Mouse (Mus musculus) stomach, postnatal 0 days (tissue): ENCODE results near the gene Borcs5. TPM values are rescaled to one million over a fixed set of nuclear protein-coding genes. Genes with fewer than 3 reads are reported as not detected.

ENCODE experiments used
- ATAC-seq: fragments of 200-750 bp; cut with Nextera tagmentation; 2 replicates; pipeline ENCODE4 v1.8.0; 2017; ENCODE audit not compliant: low FRiP score, low TSS enrichment
- DNase-seq: peaks from one replicate; pipeline ENCODE4 v3.0.0-alpha.2; 2016; ENCODE audit warnings: low spot score
- H3K27ac ChIP-seq: fragments of 300-500 bp; sonication (generic); replicated peaks from 2 replicates; pipeline ENCODE4 v1.5.1; 2014; ENCODE audit warnings: mild to moderate bottlenecking, control low read depth
- H3K27me3 ChIP-seq: fragments of 300-500 bp; sonication (generic); 2 replicates; pipeline ENCODE4 v1.6.1; 2014; ENCODE audit warnings: low read length; ENCODE audit not compliant: control insufficient read depth, insufficient read depth
- H3K36me3 ChIP-seq: fragments of 300-500 bp; sonication (generic); 2 replicates; pipeline ENCODE4 v1.6.1; 2014; ENCODE audit warnings: low read length, mixed read lengths; ENCODE audit not compliant: control insufficient read depth, insufficient read depth
- H3K4me1 ChIP-seq: fragments of 300-500 bp; sonication (generic); replicated peaks from 2 replicates; pipeline ENCODE4 v1.6.1; 2014; ENCODE audit warnings: antibody characterized with exemption; ENCODE audit not compliant: control insufficient read depth, insufficient read depth
- H3K4me2 ChIP-seq: fragments of 300-500 bp; sonication (generic); replicated peaks from 2 replicates; pipeline ENCODE4 v1.6.1; 2014; ENCODE audit warnings: low read depth, mild to moderate bottlenecking, control low read depth, moderate library complexity
- H3K4me3 ChIP-seq: fragments of 300-500 bp; sonication (generic); 2 replicates; pipeline ENCODE4 v1.5.1; 2014; ENCODE audit warnings: low read depth, low read length, control low read depth
- H3K9ac ChIP-seq: fragments of 300-500 bp; sonication (generic); 2 replicates; pipeline ENCODE4 v1.6.1; 2014; ENCODE audit warnings: mild to moderate bottlenecking, low read length, control low read depth, mixed read lengths
- H3K9me3 ChIP-seq: fragments of 300-500 bp; sonication (generic); 2 replicates; pipeline ENCODE4 v1.6.1; 2016; ENCODE audit warnings: low read length; ENCODE audit not compliant: control insufficient read depth
- CTCF ChIP-seq: IDR thresholded peaks from 2 replicates; pipeline ENCODE4 v1.5.1; 2016; ENCODE audit warnings: antibody characterized with exemption, low read depth, mild to moderate bottlenecking, moderate library complexity
- EP300 ChIP-seq: optimal IDR thresholded peaks from 2 replicates; pipeline ENCODE3; 2016; ENCODE audit warnings: antibody characterized with exemption
- WGBS: fragments of 180-500 bp; shearing (Covaris S2); extraction: QIAGEN DNeasy Blood & Tissue Kit; methylation state at CpG from one replicate; pipeline ENCODE4 v1.1.7; 2014; 5-methylcytosine and 5-hydroxymethylcytosine counted together
- polyA plus RNA-seq: library from polyadenylated mRNA; unstranded; fragments of >200 nt; fragmentation: Nextera tagmentation; extraction: Ambion mirVana; gene quantifications from 2 replicates; pipeline ENCODE4 v1.2.1, GENCODE M21; 2015

The Borcs5 gene
- polyA plus RNA-seq, 1 experiment from 2014 or later = 17.7 TPM

DNA sequence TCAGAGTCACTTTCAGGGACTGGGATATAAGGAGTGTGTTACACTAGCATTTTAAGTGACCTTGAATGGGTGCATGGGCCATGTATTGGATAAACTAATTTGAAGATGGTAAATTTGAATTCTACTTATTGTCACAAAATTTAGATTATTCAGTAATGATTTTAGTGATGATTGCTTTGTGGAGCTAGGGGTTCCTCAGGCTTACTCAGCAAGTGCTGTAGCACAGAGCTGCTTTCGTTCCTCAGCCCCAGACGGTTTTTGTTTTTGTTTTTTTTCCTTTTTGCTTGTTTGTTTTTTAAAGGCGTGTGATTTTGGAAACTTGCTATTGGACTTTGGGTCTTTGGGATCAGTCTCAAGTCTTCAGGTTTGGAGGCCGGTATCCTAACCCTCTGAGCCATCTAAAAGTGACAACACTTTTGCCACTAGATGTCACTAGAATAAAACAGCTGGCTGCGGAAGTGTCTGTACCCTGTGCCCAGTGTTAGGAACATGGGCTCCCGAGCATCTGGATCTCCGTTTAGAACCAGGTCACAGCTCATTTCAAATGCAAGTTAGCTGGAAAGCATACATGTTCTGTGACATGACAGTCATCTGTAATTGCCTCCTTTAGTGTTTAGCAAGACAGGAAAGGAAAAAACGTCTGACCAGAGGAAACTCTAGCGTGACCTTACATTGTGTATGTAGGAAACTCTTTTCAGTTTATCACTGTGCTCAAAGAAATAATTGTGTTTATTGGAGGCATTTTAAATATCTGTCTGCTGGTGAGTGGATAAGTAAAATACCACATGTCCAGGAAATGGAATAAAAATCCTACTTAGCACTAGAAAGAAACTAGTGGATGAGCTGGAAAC lies 20.0 kb downstream of the Borcs5 start:
- Histone ChIP-seq H3K36me3 (no peaks in the 10 kb centered on the region), H3K4me2 (0 out of 2 replicates have a peak overlapping the region, but pooled peaks have one; percentile 9), H3K27me3 (no peaks in the 10 kb centered on the region), H3K9ac (no peak overlapping the region), H3K4me3 (no peak overlapping the region), H3K4me1 (no peaks in the 10 kb centered on the region), H3K9me3 (no peaks in the 10 kb centered on the region), H3K27ac (no peak overlapping the region)
- ATAC-seq (peak; percentile 55; the same call in 1 of the 2 replicates), DNase-seq (peak; percentile 53)
- TF ChIP-seq EP300 (no peak), CTCF (peak; percentile 90)
- 15% methylated on average over 9 of the region's 9 CpGs for WGBS

- Histone ChIP-seq H3K27ac (no peak overlapping the region), H3K27me3 (no peaks in the 10 kb centered on the region), H3K4me2 (no peak overlapping the region), H3K9me3 (no peaks in the 10 kb centered on the region), H3K4me1 (no peaks in the 10 kb centered on the region), H3K36me3 (no peaks in the 10 kb centered on the region), H3K9ac (no peak overlapping the region), H3K4me3 (no peak overlapping the region)
- DNase-seq (peak; percentile 61), ATAC-seq (peak; percentile 91)
- 54% methylated on average over 8 of the region's 8 CpGs for WGBS
- no peak for TF ChIP-seq CTCF
- TF ChIP-seq EP300 = no peak
Measured at GRCm38 (mm10) chr6:134660714-134661406, 21.6 kb downstream of the Borcs5 start.

- Histone ChIP-seq H3K27ac (no peak overlapping the region), H3K9ac (no peak overlapping the region), H3K4me3 (no peak overlapping the region), H3K9me3 (no peaks in the 10 kb centered on the region), H3K36me3 (no peaks in the 10 kb centered on the region), H3K4me1 (no peaks in the 10 kb centered on the region), H3K27me3 (no peaks in the 10 kb centered on the region), H3K4me2 (no peak overlapping the region)
- ATAC-seq = peak; percentile 38
- WGBS = 53% methylated on average over 5 of the region's 5 CpGs
- DNase-seq = no peak
- TF ChIP-seq CTCF = no peak
Measured at GRCm38 (mm10) chr6:134664573-134664972, 25.3 kb downstream of the Borcs5 start.

GRCm38 (mm10) chr6:134665817-134666216 lies 26.5 kb downstream of the Borcs5 start:
- ATAC-seq (no peak), DNase-seq (no peak)
- Histone ChIP-seq H3K4me2 (no peak overlapping the region), H3K9ac (no peak overlapping the region), H3K27me3 (no peaks in the 10 kb centered on the region), H3K9me3 (no peaks in the 10 kb centered on the region), H3K4me1 (0 out of 2 replicates have a peak, but pooled peaks cover under 1% of the 10 kb centered on the region), H3K36me3 (no peaks in the 10 kb centered on the region), H3K27ac (no peak overlapping the region), H3K4me3 (no peak overlapping the region)
- WGBS = 52% methylated on average over 9 of the region's 9 CpGs
- TF ChIP-seq EP300 = no peak
- no peak for TF ChIP-seq CTCF

DNA sequence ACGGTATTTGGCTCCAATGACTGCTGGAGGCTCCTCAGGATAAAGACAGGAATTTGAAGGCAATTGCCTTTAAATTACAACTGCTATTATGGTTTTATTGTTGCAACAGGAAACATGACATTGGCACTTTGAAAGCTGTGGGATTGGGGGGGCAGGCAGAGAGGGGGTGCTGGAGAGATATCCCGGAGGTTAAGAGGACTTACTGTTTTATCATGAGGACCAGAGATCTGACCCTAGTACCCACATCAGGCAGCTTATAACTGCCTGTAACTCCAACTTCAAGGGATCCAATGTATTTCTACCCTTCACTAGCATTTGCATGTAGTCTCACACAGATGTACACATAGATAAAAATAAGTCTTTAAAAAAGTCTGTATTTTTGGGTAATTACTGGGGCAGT lies 29.2 kb downstream of the Borcs5 start:
- ATAC-seq = no peak
- WGBS = 85% methylated on average over 2 of the region's 2 CpGs

More for the DNA sequence above, 29.2 kb downstream of the Borcs5 start:
- H3K36me3 ChIP-seq = no peaks in the 10 kb centered on the region
- TF ChIP-seq CTCF (no peak), EP300 (no peak)
- DNase-seq = no peak
- H3K4me1 ChIP-seq = peaks cover 7% of the 10 kb centered on the region; the same call in 1 of the 2 replicates
- H3K4me3 ChIP-seq = no peak overlapping the region
- no peaks in the 10 kb centered on the region for H3K9me3 ChIP-seq
- no peaks in the 10 kb centered on the region for H3K27me3 ChIP-seq
- no peak overlapping the region for H3K4me2 ChIP-seq
- no peak overlapping the region for H3K9ac ChIP-seq
- no peak overlapping the region for H3K27ac ChIP-seq
